Mouse (Mus musculus): ENCODE results near the gene Alk.

Alk gene

DNA sequence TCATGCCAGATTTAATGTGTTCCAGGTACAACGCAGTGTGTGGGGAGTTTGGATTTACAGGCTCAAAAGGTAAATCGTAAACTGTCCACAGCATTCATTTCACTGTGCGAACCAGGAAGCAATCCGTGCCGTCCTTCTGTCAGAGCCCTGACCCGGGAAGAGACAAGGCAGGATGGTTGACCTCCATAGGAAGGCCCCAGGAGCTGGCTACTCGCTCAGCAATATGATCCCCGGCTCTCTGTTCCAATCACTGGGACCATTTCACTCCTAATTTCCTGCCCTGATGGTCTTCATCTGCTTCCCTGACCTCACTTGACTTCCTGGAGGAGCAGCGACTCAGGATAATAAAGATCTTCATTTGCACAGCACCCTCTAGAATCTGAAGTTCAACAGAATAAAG, 591.7 kb downstream of the Alk start:
- no peak for DNase-seq

DNA sequence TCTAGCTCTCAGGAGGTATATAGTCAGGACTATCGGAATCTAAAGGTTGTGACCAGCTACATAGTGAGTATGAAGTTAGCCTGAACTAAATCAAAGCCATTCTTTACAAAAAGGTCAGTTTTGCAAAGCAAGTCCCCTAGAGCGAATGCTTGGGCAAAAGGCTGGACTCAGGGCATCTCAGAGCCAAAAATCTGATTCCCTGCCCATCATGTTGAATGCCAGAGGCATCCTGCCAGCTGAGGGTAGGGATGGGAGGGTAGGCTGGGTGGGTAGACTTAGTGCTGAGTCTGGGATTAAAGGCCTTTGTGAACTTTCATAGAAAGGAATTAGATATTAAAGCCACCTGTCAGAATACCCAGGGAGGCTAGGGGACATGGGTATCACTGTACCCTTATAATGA, 594.6 kb downstream of the Alk start:
- DNase-seq = no peak

DNA sequence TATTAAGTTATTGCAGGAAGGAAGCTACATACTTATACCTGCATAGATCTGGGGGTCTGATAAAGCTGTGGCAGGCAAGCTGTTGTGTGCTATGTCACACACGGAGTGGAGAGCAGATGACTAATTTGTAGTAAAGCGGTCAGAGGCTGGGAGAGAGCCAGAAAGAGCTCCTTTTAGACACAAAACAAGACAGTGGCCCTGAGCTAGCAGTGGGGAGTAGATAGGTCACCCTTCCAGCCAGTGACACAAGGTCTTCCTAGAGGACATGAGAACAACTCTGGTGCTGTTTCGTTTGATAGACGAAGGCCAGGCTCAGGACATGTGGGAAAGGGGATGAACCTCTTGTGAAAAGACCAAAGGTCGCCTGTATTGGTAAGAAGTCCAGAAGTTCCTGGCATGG, 596.0 kb downstream of the Alk start:
- DNase-seq = no peak

DNA sequence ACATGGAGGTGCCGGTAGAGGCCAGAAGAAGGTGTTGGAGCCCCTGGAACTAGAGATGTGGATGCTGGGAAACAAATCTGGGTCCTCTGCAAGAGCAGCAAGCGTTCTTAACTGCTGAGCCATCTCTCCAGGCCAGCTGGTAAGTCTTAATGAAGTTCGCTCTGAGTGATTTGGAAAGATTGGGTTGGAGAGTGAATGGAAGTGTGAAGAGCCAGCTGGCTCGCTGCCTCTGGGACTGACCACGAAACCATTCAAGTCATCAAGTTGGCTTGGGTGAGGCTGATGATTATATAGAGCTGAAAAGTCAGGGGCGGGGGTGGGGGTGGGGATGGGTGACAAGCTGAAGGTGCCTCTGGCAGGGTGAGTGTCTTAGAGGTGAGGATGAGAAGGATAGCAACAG, 599.1 kb downstream of the Alk start:
- no peak for DNase-seq

DNA sequence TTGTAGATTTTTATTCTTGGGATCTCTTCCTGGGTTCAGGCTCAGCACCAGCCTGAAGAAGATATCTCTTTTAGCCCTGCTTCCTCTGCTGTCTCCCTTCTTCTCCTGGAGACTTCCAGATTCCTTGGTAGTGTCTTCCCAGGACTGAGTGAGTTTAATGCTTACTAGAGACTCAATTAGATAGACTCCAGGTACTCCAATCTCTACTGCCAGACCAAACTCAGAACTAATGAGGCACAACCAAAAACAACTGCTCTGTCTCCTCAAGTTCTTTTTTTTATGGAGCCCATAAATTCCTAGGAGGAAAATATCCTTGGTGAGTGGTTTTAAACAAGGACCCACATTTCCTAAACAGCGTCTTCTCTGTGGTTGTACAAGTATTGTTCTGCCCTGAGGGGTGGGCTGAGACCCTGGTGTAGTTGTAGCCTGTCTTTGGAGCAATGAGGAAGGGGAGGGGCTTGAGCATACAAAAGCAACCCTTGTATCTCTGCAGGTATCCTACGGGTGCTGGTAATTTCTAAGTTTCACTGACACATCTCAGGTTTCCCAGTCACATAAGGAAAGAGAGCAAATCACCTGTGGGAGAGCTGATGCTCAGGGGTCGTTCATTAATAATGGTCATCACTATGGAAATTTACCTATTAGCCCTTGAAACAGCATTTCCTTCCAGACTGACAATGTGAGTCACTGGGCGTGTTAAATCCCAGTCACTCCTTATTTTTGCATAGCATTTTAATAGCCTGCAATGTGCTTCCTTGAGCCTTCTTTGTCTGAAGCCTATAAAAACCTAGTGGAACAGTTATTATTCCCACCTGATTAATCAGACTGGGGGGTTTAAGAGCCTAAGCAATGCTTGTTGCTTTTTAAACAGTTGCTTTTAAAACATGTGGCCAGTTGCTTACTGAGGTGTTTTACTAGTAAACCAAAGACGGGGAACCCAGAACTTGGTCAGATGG, 604.6 kb downstream of the Alk start:
- DNase-seq = no peak

DNA sequence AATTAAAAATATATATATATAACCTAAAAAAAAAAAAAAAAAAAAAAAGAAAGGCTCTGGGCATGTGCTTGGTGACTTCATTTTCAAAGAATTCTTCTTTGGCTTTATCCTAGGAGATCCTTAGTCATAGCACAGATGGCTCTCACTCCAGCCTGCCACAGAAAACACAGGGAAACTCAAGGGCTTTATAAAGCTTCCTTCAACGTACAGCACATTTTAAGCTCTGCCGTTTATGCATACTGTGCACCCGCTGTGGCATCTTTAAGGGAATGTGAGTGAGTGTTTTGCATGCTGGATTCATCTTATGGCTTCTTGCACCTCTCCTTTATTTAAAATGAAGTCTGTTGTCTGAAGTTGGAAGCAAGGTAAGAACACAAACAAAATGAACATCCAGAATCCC, 606.7 kb downstream of the Alk start:
- DNase-seq = peak; percentile 14

DNA sequence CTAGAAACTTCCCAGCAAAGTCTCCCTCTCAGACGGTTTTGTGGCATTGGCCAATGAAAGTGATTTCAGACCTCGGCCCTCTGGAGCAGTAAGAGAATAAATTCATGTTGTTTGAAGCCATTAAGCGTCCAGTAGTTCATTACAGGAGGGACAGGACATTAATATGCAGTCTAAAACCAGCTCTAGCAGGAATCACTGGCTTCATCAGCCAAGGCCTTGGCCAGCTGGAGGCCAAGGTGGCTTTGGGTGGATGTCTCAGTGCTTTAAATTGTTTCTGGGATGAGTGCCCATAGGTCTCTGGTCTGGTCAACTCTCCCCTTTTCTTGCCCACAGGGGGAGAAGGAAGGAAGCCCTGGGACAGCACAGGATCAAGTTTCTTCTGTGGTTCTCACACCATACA, 608.9 kb downstream of the Alk start:
- DNase-seq = no peak

DNA sequence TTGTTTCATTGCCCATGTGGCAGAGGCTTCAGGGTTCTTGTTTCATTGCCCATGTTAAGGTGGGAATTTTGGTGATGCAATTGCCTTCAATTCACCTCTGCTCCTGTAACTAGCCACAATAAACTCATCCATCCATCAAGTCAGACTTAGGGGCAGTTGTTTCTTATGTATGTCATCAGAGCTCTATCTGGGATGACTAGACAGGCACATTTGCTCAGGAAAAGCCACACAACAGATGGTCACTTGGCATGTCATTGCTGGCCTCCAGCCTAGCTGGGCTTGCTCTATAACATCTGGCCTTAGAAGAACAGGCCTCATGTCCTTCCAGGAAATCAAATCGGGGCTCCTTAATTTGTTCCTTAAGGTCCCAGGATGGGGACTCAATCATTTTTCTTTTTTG, 610.3 kb downstream of the Alk start:
- DNase-seq = no peak

DNA sequence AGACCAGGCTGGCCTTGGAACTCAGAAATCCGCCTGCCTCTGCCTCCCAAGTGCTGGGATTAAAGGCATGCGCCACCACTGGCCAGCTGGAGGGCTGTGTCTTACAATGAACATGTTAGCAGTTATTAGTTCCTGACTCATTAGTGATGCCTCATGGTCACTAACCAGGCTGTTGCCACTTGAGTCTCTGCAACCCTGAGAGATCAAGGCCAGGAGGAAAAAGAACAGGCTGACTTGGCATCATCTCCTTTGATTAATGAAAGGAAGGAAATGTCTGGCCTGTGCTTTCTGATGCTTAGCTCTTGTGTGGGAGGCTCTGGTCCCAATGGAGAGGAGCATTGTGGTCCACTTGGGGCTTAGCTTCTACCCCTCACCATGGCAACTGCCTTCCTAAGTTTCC, 611.4 kb downstream of the Alk start:
- no peak for DNase-seq

DNA sequence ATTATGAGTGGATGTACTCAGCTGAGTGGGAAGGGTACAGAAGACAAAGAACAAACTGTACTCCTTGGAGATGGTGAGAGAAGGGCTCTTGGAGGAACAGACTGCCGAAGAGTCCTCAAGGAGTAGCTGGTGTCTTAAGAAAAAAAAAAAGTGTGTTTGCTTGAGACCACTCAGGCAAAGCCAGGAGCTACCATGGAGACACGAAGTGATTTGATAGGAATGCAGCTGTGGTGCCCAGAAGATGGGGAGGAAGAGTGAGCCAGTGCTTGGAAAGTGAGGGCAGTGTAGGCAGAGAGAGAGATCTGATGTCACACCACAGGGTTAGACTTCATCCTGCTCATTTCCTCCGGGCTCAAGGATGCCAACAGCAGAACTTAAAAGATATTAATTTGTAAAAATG, 613.2 kb downstream of the Alk start:
- DNase-seq = no peak

DNA sequence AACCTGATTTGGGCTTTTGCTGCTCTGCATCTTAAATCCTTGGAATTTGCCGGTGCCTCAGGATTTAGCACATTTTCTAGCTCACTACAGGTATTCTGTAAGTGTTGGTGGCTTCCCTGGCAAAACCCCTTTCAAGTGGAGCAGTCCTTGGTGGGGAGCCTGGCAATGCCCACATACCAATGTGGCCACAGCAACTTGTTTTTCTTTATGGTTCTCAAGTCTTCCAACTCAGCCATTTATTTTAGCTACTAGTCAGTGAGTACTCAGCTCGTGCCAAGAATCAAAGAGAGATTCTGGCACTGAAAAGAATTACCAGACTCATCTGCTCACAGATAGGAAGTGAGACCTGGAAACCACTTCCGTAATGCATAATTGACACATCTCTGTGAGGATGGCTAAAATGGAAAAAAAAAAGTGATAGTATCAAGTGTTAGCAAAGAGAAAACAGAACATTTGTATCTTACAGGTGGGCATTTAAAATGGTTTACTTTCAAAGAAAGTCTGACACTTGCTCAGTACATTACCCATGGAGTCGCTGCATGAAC, 614.2 kb downstream of the Alk start:
- DNase-seq = no peak

DNA sequence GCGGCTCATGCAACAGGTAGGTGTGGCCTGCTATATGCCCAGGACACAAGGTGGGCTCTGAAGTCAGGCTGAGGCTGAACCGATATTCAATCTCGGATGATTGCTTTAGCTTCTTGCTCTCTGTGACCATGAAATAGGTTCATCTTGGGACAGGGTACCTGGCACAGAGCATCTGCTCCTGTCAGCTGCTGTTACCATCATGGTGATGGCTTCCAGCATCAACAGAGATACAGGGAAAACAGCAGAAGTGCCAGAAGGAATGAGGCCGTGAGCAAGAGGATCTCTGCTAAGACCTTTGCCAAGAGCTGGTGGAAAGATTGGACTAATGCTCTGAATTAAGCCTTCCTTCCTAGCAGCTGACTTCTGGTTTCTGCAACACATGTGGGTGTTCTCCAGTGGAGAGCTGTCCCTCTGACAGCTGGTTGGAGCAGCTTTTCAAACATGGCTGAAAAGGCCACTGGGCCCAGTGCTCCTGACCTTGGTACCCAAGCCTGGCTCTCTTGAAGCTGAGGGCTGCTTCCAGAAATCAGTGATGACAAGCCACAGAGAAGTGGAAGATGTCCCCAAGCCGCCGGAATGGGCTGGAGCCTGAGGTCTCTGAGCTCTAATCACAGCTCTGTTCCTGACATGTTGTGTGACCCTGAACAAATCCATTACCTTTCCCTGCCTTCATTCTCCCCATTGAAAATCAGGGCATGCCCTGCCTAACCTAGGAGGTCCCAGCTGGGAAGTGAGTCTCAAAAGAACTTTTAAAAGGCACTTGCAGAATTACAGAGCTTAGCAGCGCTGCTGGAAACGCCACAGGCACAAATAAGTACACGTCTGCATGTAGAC, 615.5 kb downstream of the Alk start:
- DNase-seq = no peak

DNA sequence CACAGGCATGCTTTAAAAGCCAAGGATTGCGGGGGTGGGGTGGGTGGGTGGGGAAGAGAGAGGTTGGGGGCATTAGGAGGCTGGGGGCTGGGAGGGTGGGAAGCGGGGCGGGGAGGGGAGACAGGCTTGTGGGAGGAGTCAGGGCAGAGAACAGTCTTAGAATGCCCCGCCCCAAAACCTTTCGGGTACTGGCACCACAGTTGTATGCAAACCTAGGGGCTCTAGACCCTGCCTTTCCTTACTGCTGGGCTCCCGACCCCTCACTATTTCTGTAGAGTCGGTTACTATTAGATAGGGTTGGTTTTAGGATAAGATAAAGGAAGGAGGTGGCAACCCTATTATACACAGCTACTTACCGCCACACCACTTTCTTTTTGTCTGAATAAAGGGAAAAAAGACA, 617.4 kb downstream of the Alk start:
- DNase-seq = no peak

DNA sequence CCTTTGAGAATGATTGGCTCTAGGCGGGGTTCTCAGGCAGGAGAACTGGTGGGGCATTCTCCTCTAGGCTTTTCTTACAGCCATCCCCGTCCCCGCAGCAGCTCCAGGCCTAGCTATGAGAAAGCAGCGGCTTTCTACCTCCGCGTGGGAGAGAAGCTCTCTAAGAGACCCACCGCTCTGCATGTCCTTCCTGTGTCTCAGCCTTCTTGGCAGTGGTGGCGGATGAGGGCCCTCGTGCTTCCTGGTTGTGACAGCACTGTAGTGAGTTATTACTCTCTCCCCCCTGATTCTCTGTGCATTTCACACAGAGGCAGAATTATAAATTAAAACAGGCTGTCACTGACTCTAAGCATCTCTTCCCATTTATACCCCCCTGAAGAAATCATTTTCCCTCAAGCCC, 618.0 kb downstream of the Alk start:
- DNase-seq = no peak

DNA sequence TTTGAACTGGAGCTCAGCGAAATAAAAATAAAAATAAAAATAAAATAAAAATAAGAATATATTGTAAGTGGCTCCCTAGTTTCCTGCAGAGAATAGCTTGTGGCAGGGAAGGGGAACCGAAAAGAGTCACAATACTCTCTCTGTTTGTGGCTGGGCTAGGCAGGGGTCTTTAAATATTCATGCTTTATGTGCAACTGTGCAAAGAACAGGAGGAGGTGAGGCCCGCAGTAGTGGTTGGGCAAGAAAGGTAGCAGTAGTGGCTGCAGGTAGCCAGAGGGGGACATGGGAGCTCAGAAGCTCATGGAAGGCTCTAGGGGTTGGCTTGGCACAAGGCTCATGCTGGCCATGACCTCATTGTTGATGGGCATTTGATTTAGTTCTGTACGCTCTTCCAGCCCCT, 623.2 kb downstream of the Alk start:
- DNase-seq = no peak

DNA sequence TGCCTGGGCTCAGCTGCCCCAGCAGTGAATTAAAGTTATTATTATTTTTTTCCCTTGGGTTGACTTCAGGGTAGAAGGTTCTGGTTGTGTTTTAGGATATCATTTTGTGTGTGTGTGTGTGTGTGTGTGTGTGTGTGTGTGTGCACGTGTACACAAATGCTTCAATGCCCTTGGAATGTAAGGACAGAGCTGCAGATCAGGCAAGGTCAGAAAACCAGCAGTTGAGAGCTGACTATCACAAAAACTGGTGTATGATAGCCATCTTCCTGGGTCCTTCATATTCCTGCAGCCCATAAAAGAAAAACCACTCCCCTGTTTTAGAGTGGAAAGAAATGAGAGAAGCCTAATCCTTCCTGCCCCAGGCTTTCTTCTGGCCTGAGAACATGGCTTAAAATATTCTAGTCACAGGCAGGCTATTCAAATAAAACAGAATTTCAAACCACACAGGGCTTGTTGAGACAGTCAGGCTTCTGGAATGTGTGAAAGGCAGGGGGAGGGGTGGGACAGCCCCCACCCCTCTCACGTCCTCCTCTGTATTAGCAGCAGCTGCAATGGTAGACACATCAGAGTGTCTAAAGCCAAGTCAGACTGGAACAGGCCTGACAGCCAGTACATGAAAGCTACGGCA, 623.8 kb downstream of the Alk start:
- DNase-seq = peak; percentile 16

DNA sequence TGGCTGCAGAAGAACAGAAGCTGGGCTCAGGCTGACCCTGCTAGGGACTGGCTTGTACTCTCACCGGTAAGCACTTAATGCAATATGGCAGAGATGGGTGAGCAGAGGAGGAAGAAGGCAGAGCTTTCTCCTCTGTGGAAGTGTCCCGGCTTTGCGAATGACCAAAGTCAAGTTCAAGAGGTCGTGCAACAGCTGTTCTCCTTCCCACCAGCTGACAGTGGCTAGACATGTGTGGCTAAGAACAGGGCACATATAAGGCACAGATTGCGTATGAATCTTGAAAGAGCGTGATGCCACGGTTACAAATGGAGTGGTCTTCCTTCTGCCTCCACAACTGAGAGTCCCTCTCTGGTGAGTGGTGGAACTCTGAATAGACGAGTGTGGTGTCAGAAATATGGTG, 625.3 kb downstream of the Alk start:
- DNase-seq = no peak

DNA sequence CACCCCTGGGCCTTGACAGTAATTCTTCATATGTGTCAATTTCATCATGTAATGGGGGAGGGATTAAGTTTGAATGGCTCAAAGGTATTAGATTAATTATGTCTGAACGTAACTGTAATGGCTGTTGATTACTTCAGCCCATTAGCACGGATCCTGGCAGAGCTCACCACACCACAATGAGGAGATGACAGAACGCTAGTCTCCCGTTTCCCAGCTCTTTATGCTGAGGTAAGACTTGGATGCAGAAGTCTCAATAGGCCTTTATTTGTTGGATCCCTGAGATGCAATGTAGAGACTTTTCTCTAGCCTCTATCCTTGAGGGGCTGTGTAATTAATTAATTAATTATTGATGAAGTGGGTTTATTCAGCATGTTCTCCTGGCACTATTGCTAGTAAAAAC, 627.8 kb downstream of the Alk start:
- no peak for DNase-seq

DNA sequence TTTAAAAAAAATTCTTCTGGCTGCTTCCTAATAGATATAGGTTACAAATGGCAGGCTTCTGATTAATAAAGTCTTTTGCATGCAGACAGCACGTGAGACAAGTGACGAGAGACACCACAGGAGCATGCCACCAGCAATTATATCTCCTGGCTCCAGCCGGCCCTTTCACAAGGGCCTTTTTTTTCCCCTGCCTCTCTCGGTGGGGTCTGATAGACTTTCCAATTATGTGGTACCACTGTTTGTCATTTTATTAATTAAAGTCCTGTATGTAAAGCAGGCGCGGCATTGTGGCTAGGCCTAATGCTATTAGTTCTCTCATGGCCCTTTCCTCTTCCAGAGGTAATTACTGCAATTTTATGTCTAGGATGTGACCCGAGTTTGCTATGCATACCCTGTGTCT, 630.7 kb downstream of the Alk start:
- DNase-seq = no peak

DNA sequence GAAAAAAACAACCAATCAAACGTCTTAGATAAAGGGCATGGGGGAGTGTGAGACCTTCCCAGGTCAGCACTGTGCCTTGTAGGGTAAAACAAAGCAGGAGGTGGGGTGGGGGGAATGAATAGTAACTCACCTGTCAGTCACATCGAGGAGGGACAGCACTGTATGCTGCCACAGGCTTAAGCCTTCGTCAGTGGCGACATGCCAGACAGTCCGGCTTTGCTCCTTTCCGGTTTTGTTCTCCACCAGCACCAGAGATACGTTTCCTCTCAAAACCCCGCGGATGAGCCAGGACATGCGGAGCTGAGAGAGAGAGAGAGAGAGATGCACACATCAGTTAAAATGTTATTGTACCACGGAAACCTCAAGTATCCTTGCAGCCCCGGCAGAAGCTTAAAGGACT, 637.1 kb downstream of the Alk start:
- no peak for DNase-seq

DNA sequence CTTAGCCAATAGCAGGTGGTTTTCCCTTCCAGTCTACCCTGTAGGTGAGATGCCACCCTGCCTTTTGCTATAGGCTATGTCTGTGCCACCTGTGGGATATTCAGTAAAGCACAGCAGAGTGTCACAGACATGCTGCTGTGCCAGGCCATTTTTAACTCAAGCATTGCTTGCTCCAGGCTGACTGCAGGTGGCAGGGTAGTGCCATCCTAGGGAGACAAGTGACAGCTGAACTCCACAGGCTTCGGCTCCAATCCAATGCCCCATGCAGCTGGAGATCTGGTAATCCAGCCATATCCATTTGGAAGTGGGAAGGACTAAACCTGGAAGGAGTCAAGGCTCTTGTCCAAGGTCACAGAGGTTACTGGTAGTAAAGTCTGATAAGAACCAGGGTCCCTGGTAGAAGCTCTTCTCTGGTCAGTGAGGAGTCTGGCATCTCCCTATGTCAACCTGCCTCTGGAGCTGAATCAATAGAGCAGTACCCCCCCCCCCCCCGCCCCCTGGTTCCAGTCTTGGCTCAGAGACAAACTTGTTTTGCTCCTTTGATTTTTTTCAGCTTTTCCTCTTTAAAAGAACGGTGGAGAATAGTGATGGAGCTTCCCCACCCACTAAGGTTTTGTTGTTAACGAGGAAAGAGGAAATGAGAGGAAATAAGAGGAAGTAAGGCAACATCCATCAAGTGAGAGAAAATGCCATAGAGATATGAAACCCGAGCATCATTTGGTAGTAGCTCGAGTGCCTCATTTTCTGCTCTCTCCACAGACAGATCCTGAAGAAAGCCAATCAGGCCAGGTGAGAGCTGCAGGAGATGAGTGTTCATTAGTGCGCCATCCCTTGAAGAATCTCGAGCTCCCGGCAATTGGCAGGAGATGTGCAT, 638.5 kb downstream of the Alk start:
- DNase-seq = peak; percentile 41

DNA sequence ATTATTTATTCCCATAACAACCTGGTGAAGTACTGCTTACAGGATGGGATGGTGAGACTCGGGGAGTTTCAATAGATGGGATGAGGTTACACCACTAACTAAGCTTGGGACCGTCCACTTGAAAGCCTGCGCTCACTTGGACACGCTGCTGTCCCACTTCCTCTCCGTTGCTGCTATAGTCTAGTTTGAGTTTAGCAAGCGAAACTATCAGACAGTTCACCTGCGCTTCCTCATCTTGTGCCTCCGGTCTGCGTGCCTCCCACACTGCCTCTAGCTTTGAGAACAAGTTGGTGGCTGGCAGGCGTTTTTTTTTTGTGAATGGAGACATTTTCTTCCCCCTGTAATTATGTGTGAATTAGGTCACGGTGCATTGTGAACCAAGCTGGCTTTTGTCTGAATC, 639.8 kb downstream of the Alk start:
- DNase-seq = no peak
